In the genomic region with DNA sequence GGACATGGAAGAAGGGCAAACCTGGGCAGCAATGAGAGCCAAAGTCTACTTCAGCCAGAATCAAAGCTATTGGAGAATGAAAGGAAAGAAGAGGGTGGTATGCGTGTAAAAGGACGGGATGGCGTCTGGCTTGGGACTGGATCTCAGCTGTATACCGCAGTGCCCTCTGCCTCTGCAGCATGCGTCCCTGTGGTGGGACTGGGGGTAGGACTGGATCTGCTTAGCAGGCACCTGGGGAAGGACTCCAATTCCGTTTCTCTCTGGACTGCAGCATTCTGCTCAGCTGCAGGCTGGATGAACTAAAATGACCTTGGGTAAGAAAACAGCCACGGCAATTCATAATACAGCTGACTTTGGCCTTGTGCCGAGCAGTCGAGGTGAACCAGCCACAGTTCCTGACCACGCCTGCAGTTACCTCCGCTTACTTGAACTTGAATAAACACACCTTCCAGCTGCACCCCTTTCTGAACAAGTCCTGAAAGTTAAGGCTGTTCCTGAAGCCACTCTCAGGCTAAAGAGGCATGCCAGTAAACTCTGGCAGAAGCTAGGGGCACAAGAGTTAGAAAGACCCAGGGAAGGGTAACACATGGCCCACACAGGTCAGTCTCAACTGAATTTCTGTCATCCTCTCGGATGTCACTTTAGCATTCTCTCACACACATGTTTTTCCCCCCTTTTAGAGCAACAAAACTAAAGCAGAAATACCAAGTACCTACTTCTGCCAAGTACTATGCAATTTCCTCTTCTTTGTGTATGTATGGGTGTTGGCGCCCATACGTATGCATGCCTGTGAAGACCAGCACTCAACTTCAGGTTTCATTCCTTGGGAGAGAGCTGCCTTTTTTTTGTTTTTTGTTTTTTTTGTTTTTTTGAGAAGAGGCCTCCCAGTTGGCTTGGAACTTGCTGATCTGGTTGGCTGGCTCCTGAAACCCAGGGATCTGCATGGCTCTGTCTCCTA, we compare ENCODE assay signal across 10 mouse cellular contexts.
DNase-seq lines count a peak whose midpoint lies in the region; ATAC-seq lines count a peak whose summit lies in the region.
"Had no signal": no experiment of that assay in that cellular context is flagged by ENCODE, and none has a peak within 500 bp of the region (broad histone marks: within the 10 kb centered on the region; RNA-seq: fewer than 3 reads in every experiment).

No protein-coding gene starts in this region.

- H3K4me3 ChIP-seq in liver, embryonic 16.5 days (ENCODE audit: low read depth, low read length) = no peak overlapping the region
- H3K4me3 ChIP-seq in heart, embryonic 14.5 days (ENCODE audit: control insufficient read depth in 1 of 2, insufficient read depth in 1 of 2, low read depth in 1 of 2, low read length in 2 of 2) = no peak overlapping the region
- no peak overlapping the region for H3K4me3 ChIP-seq in stomach, embryonic 16.5 days (replicated peaks; ENCODE audit: low read length)
- H3K4me3 ChIP-seq: liver, embryonic 13.5 days had no signal

- H3K9me3 ChIP-seq in liver, embryonic 16.5 days (replicated peaks; ENCODE audit: control insufficient read depth, low read length) = no peaks in the 10 kb centered on the region
- no peaks in the 10 kb centered on the region for H3K9me3 ChIP-seq in heart, embryonic 14.5 days (ENCODE audit: control insufficient read depth, low read length)
- H3K9me3 ChIP-seq in stomach, embryonic 16.5 days (replicated peaks; ENCODE audit: control insufficient read depth, low read length) = no peaks in the 10 kb centered on the region
- H3K9me3 ChIP-seq: liver, embryonic 13.5 days had no signal

- ATAC-seq in liver, embryonic 16.5 days (ENCODE audit: low read depth) = peak; percentile 48; the same call in 1 of the 2 replicates
- ATAC-seq in heart, embryonic 14.5 days (ENCODE audit: insufficient number of reproducible peaks, insufficient read depth, low FRiP score, low read depth) = no peak
- ATAC-seq in stomach, embryonic 16.5 days (ENCODE audit: insufficient read depth, low FRiP score) = peak; percentile 84

- WGBS in liver, embryonic 16.5 days (ENCODE audit: insufficient replicate concordance) = 63% methylated on average over 14 of the region's 14 CpGs
- 69% methylated on average over 14 of the region's 14 CpGs for WGBS in heart, embryonic 14.5 days
- WGBS in stomach, embryonic 16.5 days = 46% methylated on average over 14 of the region's 14 CpGs

- DNase-seq in liver = no peak
- peak; percentile 67 to 78 for DNase-seq in kidney, postnatal 4 days
- no peak for DNase-seq in thymus, postnatal 14 days
- DNase-seq in cerebellum, postnatal 10 days = no peak
- DNase-seq in cerebellum, postnatal 25 days = no peak
- DNase-seq: gastrocnemius, postnatal 10 days; liver, embryonic 13.5 days had no signal

- H3K4me2 ChIP-seq in liver, embryonic 16.5 days (ENCODE audit: low read depth, low read length) = no peak overlapping the region
- peak overlapping the region; percentile 25; the same call in 1 of the 2 replicates for H3K4me2 ChIP-seq in heart, embryonic 14.5 days (ENCODE audit: low read length)
- H3K4me2 ChIP-seq in stomach, embryonic 16.5 days (ENCODE audit: low read depth, low read length) = no peak overlapping the region
- H3K4me2 ChIP-seq: liver, embryonic 13.5 days had no signal

- H3K27ac ChIP-seq in liver, embryonic 16.5 days (ENCODE audit: low read length) = no peak overlapping the region
- H3K27ac ChIP-seq in heart, embryonic 14.5 days (replicated peaks in 1 of 2; ENCODE audit: control insufficient read depth in 1 of 2, insufficient read depth in 1 of 2, low read depth in 2 of 2, low read length in 2 of 2) = peak overlapping the region in 1 of 2 experiments; percentile 24; a peak in 1 of 4 replicates
- peak overlapping the region; percentile 68 for H3K27ac ChIP-seq in stomach, embryonic 16.5 days (ENCODE audit: low read length)
- H3K27ac ChIP-seq: liver, embryonic 13.5 days had no signal

- H3K27me3 ChIP-seq in liver, embryonic 16.5 days (ENCODE audit: control insufficient read depth, insufficient read depth, low read depth, low read length) = no peaks in the 10 kb centered on the region
- H3K27me3 ChIP-seq in heart, embryonic 14.5 days (ENCODE audit: control insufficient read depth, insufficient read depth, low read length) = no peaks in the 10 kb centered on the region
- H3K27me3 ChIP-seq in stomach, embryonic 16.5 days (ENCODE audit: control insufficient read depth, insufficient read depth, low read length) = no peaks in the 10 kb centered on the region
- H3K27me3 ChIP-seq: liver, embryonic 13.5 days had no signal

- H3K36me3 ChIP-seq in liver, embryonic 16.5 days (ENCODE audit: control insufficient read depth, insufficient read depth) = no peaks in the 10 kb centered on the region
- H3K36me3 ChIP-seq in heart, embryonic 14.5 days (ENCODE audit: control insufficient read depth, insufficient read depth, low read length) = no peaks in the 10 kb centered on the region
- no peaks in the 10 kb centered on the region for H3K36me3 ChIP-seq in stomach, embryonic 16.5 days (ENCODE audit: control insufficient read depth, insufficient read depth, low read length)
- H3K36me3 ChIP-seq: liver, embryonic 13.5 days had no signal

- no peaks in the 10 kb centered on the region for H3K4me1 ChIP-seq in liver, embryonic 16.5 days (ENCODE audit: control insufficient read depth, low read depth, low read length)
- peaks cover 12 to 16% of the 10 kb centered on the region in 2 experiments for H3K4me1 ChIP-seq in heart, embryonic 14.5 days (ENCODE audit: control insufficient read depth in 2 of 2, insufficient read depth in 2 of 2, low read length in 2 of 2)
- peaks cover 7% of the 10 kb centered on the region; the same call in 1 of the 2 replicates for H3K4me1 ChIP-seq in stomach, embryonic 16.5 days (ENCODE audit: control insufficient read depth, insufficient read depth, low read length)
- H3K4me1 ChIP-seq: liver, embryonic 13.5 days had no signal

- no peak overlapping the region for H3K9ac ChIP-seq in liver, embryonic 16.5 days (ENCODE audit: low read depth, low read length)
- no peak overlapping the region for H3K9ac ChIP-seq in heart, embryonic 14.5 days (ENCODE audit: low read length)
- no peak overlapping the region for H3K9ac ChIP-seq in stomach, embryonic 16.5 days (ENCODE audit: low read length)
- H3K9ac ChIP-seq: liver, embryonic 13.5 days had no signal

Comparison
In these comparisons a context has a peak if more than half of its experiments do, and no peak if none do; other contexts are left out.
1. DNase-seq: peak in kidney, postnatal 4 days (2 of 2); none in liver (single experiment), thymus, postnatal 14 days (single experiment), cerebellum, postnatal 10 days (0 of 2) and cerebellum, postnatal 25 days (0 of 2).